In genomic region chr19:10294631-10295562, GRCm38 (mm10) we compare ENCODE assay signal across 9 mouse cellular contexts. TPM values are rescaled to one million over a fixed set of nuclear protein-coding genes. Genes with fewer than 3 reads are reported as not detected.
A peak's percentile ranks its signal among the peaks of the same experiment; 100 is the strongest.
DNase-seq lines count a peak whose midpoint lies in the region; ATAC-seq and TF ChIP-seq lines count a peak whose summit lies in the region.
"Had no signal": no experiment of that assay in that cellular context is flagged by ENCODE, and none has a peak within 500 bp of the region (broad histone marks: within the 10 kb centered on the region; RNA-seq: fewer than 3 reads in every experiment).

No protein-coding gene starts in this region.

- peak; percentile 54; the same call in 1 of the 2 replicates for ATAC-seq in hindbrain, postnatal 0 days
- peak; percentile 53; the same call in 1 of the 2 replicates for ATAC-seq in limb, embryonic 15.5 days (ENCODE audit: insufficient number of reproducible peaks, low FRiP score, low TSS enrichment, low read depth)

- DNase-seq in right cerebral cortex, postnatal 10 days (ENCODE audit: low spot score in 2 of 2), result peak; percentile 67 to 78
- no peak for DNase-seq in right cerebral cortex, postnatal 4 days
- DNase-seq in gastrocnemius, postnatal 10 days, result peak; percentile 49
- peak; percentile 33 for DNase-seq in hindbrain, postnatal 0 days (ENCODE audit: low spot score)
- peak; percentile 66 for DNase-seq in retina, embryonic 14.5 days (ENCODE audit: low spot score)
- DNase-seq in cerebellum, postnatal 36 days, result no peak
- no peak for DNase-seq in thymus, adult 2 months

- no peak for TF ChIP-seq POLR2A in thymus, adult 2 months (IDR thresholded peaks at IDR 0.05; ENCODE audit: control insufficient read depth, extremely low read depth, insufficient read depth, low read length, poor library complexity)

- no peaks in the 10 kb centered on the region for H3K36me3 ChIP-seq in hindbrain, postnatal 0 days (ENCODE audit: insufficient read depth, low read length)
- no peaks in the 10 kb centered on the region for H3K36me3 ChIP-seq in limb, embryonic 15.5 days
- no peaks in the 10 kb centered on the region for H3K36me3 ChIP-seq in thymus, adult 2 months (ENCODE audit: control insufficient read depth, insufficient read depth, low read length)
- H3K36me3 ChIP-seq: liver, embryonic 15.5 days had no signal

- no peak overlapping the region for H3K4me3 ChIP-seq in hindbrain, postnatal 0 days (ENCODE audit: low read length)
- no peak overlapping the region for H3K4me3 ChIP-seq in limb, embryonic 15.5 days
- H3K4me3 ChIP-seq in thymus, adult 2 months (ENCODE audit: control insufficient read depth, insufficient read depth, low read length), result no peak overlapping the region
- H3K4me3 ChIP-seq: liver, embryonic 15.5 days had no signal

- H3K4me1 ChIP-seq in hindbrain, postnatal 0 days (ENCODE audit: insufficient read depth, low read length), result peaks cover 27% of the 10 kb centered on the region
- peaks cover 67% of the 10 kb centered on the region for H3K4me1 ChIP-seq in limb, embryonic 15.5 days
- no peaks in the 10 kb centered on the region for H3K4me1 ChIP-seq in thymus, adult 2 months (replicated peaks; ENCODE audit: control insufficient read depth, insufficient read depth, low read length)

- H3K9ac ChIP-seq in hindbrain, postnatal 0 days (replicated peaks; ENCODE audit: low read length), result no peak overlapping the region
- 0 out of 2 replicates have a peak overlapping the region, but pooled peaks have one; percentile 10 for H3K9ac ChIP-seq in limb, embryonic 15.5 days
- H3K9ac ChIP-seq: liver, embryonic 15.5 days had no signal

- peak overlapping the region; percentile 21; the same call in 1 of the 2 replicates for H3K4me2 ChIP-seq in hindbrain, postnatal 0 days (ENCODE audit: low read depth, low read length)
- H3K4me2 ChIP-seq in limb, embryonic 15.5 days, result peak overlapping the region; percentile 24
- H3K4me2 ChIP-seq: liver, embryonic 15.5 days had no signal

- TF ChIP-seq CTCF in hindbrain, postnatal 0 days (IDR thresholded peaks at IDR 0.05; ENCODE audit: low read depth), result no peak
- TF ChIP-seq CTCF in thymus, adult 2 months (IDR thresholded peaks at IDR 0.05; ENCODE audit: borderline replicate concordance, control insufficient read depth, extremely low read depth, insufficient read depth, low read length, poor library complexity), result no peak

- no peaks in the 10 kb centered on the region for H3K27me3 ChIP-seq in hindbrain, postnatal 0 days (ENCODE audit: insufficient read depth, low read length)
- 0 out of 2 replicates have a peak, but pooled peaks cover 3% of the 10 kb centered on the region for H3K27me3 ChIP-seq in limb, embryonic 15.5 days
- no peaks in the 10 kb centered on the region for H3K27me3 ChIP-seq in thymus, adult 2 months (ENCODE audit: control insufficient read depth, insufficient read depth, low read length)

- peak overlapping the region; percentile 76 for H3K27ac ChIP-seq in hindbrain, postnatal 0 days
- peak overlapping the region; percentile 57 for H3K27ac ChIP-seq in limb, embryonic 15.5 days
- no peak overlapping the region for H3K27ac ChIP-seq in thymus, adult 2 months (ENCODE audit: control insufficient read depth, insufficient read depth, low read length)
- H3K27ac ChIP-seq: liver, embryonic 15.5 days had no signal

- WGBS in hindbrain, postnatal 0 days, result 25% methylated on average over 19 of the region's 20 CpGs
- 26% methylated on average over 20 of the region's 20 CpGs for WGBS in limb, embryonic 15.5 days
- WGBS in thymus, adult 2 months, result 80% methylated on average over 20 of the region's 20 CpGs

- no peaks in the 10 kb centered on the region for H3K9me3 ChIP-seq in hindbrain, postnatal 0 days (ENCODE audit: low read length)
- no peaks in the 10 kb centered on the region for H3K9me3 ChIP-seq in limb, embryonic 15.5 days
- H3K9me3 ChIP-seq: liver, embryonic 15.5 days had no signal

RNA-seq across cellular contexts. Expression of gene Dagla, which starts 9.8 kb away (rescaled TPM):
- total RNA-seq in gastrocnemius, postnatal 10 days (2021), result 1 to 10 TPM; 8.9 to 9.3 TPM
- 33.7 and 35.0 TPM in 2 replicates for total RNA-seq in hindbrain, postnatal 0 days (2014; rRNA removed)
- 9.0 and 10.9 TPM in 2 replicates for polyA plus RNA-seq in hindbrain, postnatal 0 days (2015; fragmentation: Nextera tagmentation; extraction: Ambion mirVana)
- polyA plus RNA-seq in limb, embryonic 15.5 days (2015; fragmentation: Nextera tagmentation; extraction: Ambion mirVana), result 3.1 and 3.3 TPM in 2 replicates
- 3.0 and 3.2 TPM in 2 replicates for polyA plus RNA-seq in thymus, adult 2 months (2012; rRNA removed)

RNA-seq across cellular contexts. Expression of gene Myrf, which starts 54.3 kb away (rescaled TPM):
- total RNA-seq in gastrocnemius, postnatal 10 days (2021), result under 1 TPM; 0.09 to 0.14 TPM
- 5.1 and 5.9 TPM in 2 replicates for total RNA-seq in hindbrain, postnatal 0 days (2014; rRNA removed)
- polyA plus RNA-seq in hindbrain, postnatal 0 days (2015; fragmentation: Nextera tagmentation; extraction: Ambion mirVana), result 1.7 and 2.0 TPM in 2 replicates
- polyA plus RNA-seq in limb, embryonic 15.5 days (2015; fragmentation: Nextera tagmentation; extraction: Ambion mirVana), result 0.55 and 0.60 TPM in 2 replicates
- 2.7 and 4.9 TPM in 2 replicates for polyA plus RNA-seq in thymus, adult 2 months (2012; rRNA removed)

Comparison
In these comparisons a context has a peak if more than half of its experiments do, and no peak if none do; other contexts are left out.
1. DNase-seq: peak in right cerebral cortex, postnatal 10 days (2 of 2), gastrocnemius, postnatal 10 days (single experiment), hindbrain, postnatal 0 days (single experiment) and retina, embryonic 14.5 days (single experiment); none in right cerebral cortex, postnatal 4 days (single experiment), cerebellum, postnatal 36 days (0 of 2) and thymus, adult 2 months (single experiment).